Comparison of ENCODE assay signal across 12 mouse cellular contexts in genomic region chr7:84115385-84115784, GRCm38 (mm10). TPM values are rescaled to one million over a fixed set of nuclear protein-coding genes. Genes with fewer than 3 reads are reported as not detected.
DNase-seq lines count a peak whose midpoint lies in the region; ATAC-seq and TF ChIP-seq lines count a peak whose summit lies in the region.
"Had no signal": no experiment of that assay in that cellular context is flagged by ENCODE, and none has a peak within 500 bp of the region (broad histone marks: within the 10 kb centered on the region; RNA-seq: fewer than 3 reads in every experiment).

No protein-coding gene starts in this region.

- no peak overlapping the region for H3K4me3 ChIP-seq in intestine, postnatal 0 days (ENCODE audit: low read depth, low read length)
- no peak overlapping the region for H3K4me3 ChIP-seq in intestine, embryonic 16.5 days (ENCODE audit: low read length)
- H3K4me3 ChIP-seq in midbrain, embryonic 10.5 days, result no peak overlapping the region
- H3K4me3 ChIP-seq: hindbrain, embryonic 12.5 days; liver, embryonic 15.5 days; myocyte had no signal

- no peaks in the 10 kb centered on the region for H3K9me3 ChIP-seq in intestine, postnatal 0 days (ENCODE audit: control insufficient read depth)
- H3K9me3 ChIP-seq in intestine, embryonic 16.5 days (ENCODE audit: control insufficient read depth, low read length), result no peaks in the 10 kb centered on the region
- H3K9me3 ChIP-seq in midbrain, embryonic 10.5 days (replicated peaks), result no peaks in the 10 kb centered on the region
- H3K9me3 ChIP-seq: hindbrain, embryonic 12.5 days; liver, embryonic 15.5 days had no signal

- WGBS in intestine, postnatal 0 days, result 55% methylated on average over 2 of the region's 2 CpGs
- WGBS in intestine, embryonic 16.5 days, result 69% methylated on average over 2 of the region's 2 CpGs
- WGBS in midbrain, embryonic 10.5 days, result 79% methylated on average over 2 of the region's 2 CpGs

- peak; percentile 57 for DNase-seq in CD4-positive helper T cell, adult 2 months (ENCODE audit: low read depth, low spot score)
- peak; percentile 49 for DNase-seq in T-cell, adult 2 months (ENCODE audit: low spot score)
- peak; percentile 64 for DNase-seq in naive thymus-derived CD4-positive, alpha-beta T cell, adult 2 months (ENCODE audit: low read depth)
- DNase-seq in midbrain, embryonic 10.5 days (ENCODE audit: low spot score), result no peak
- DNase-seq in right cerebral cortex, postnatal 4 days, result no peak
- DNase-seq: gastrocnemius, postnatal 14 days had no signal

- peak; percentile 57 for TF ChIP-seq CTCF in intestine, postnatal 0 days (IDR thresholded peaks at IDR 0.05; ENCODE audit: low read depth)

- peaks cover 34% of the 10 kb centered on the region for H3K36me3 ChIP-seq in intestine, postnatal 0 days (ENCODE audit: control insufficient read depth, insufficient read depth)
- H3K36me3 ChIP-seq in intestine, embryonic 16.5 days (ENCODE audit: control insufficient read depth, insufficient read depth, low read length), result no peaks in the 10 kb centered on the region; the same call in 1 of the 2 replicates
- H3K36me3 ChIP-seq in midbrain, embryonic 10.5 days, result peaks cover 45% of the 10 kb centered on the region

- no peak for ATAC-seq in intestine, postnatal 0 days
- ATAC-seq in intestine, embryonic 16.5 days, result no peak
- ATAC-seq in erythroblast, adult 5-6 weeks (replicated peaks; ENCODE audit: low FRiP score, poor library complexity, severe bottlenecking), result no peak

- H3K4me1 ChIP-seq in intestine, postnatal 0 days (replicated peaks; ENCODE audit: control insufficient read depth, insufficient read depth, low read length), result peaks cover 18% of the 10 kb centered on the region
- H3K4me1 ChIP-seq in intestine, embryonic 16.5 days (ENCODE audit: control insufficient read depth, insufficient read depth, low read length), result peaks cover 45% of the 10 kb centered on the region
- peaks cover 17% of the 10 kb centered on the region for H3K4me1 ChIP-seq in midbrain, embryonic 10.5 days

- H3K27ac ChIP-seq in intestine, postnatal 0 days (ENCODE audit: low read depth, low read length), result no peak overlapping the region
- H3K27ac ChIP-seq in intestine, embryonic 16.5 days (ENCODE audit: low read length), result no peak overlapping the region
- no peak overlapping the region for H3K27ac ChIP-seq in midbrain, embryonic 10.5 days (replicated peaks)
- H3K27ac ChIP-seq: hindbrain, embryonic 12.5 days; liver, embryonic 15.5 days had no signal

- no peaks in the 10 kb centered on the region for H3K27me3 ChIP-seq in intestine, postnatal 0 days (replicated peaks; ENCODE audit: control insufficient read depth, insufficient read depth, low read length)
- H3K27me3 ChIP-seq in intestine, embryonic 16.5 days (replicated peaks; ENCODE audit: control insufficient read depth, insufficient read depth, low read length), result no peaks in the 10 kb centered on the region
- H3K27me3 ChIP-seq in midbrain, embryonic 10.5 days (ENCODE audit: low read depth, poor library complexity, severe bottlenecking), result no peaks in the 10 kb centered on the region
- H3K27me3 ChIP-seq: hindbrain, embryonic 12.5 days; liver, embryonic 15.5 days had no signal

- no peak overlapping the region for H3K9ac ChIP-seq in intestine, postnatal 0 days (ENCODE audit: low read depth, low read length)
- H3K9ac ChIP-seq in intestine, embryonic 16.5 days (ENCODE audit: low read depth, low read length), result no peak overlapping the region
- H3K9ac ChIP-seq: hindbrain, embryonic 12.5 days; liver, embryonic 15.5 days had no signal

- no peak overlapping the region for H3K4me2 ChIP-seq in intestine, postnatal 0 days (replicated peaks; ENCODE audit: low read depth)
- no peak overlapping the region for H3K4me2 ChIP-seq in intestine, embryonic 16.5 days (ENCODE audit: low read depth, low read length)
- H3K4me2 ChIP-seq: hindbrain, embryonic 12.5 days; liver, embryonic 15.5 days had no signal

RNA-seq across cellular contexts. Expression of gene Cemip, which starts 29.1 kb away (rescaled TPM):
- 0.48 and 0.53 TPM in 2 replicates for polyA plus RNA-seq in intestine, postnatal 0 days (2015; fragmentation: Nextera tagmentation; extraction: Ambion mirVana)
- polyA plus RNA-seq in intestine, embryonic 16.5 days (2015; fragmentation: Nextera tagmentation; extraction: Ambion mirVana), result 0.28 and 0.40 TPM in 2 replicates
- total RNA-seq in erythroblast, adult 5-6 weeks (2015; ENCODE audit: low replicate concordance), result 0.42 TPM in 1 of 2 replicates, not detected in the other
- not detected in 2 replicates for total RNA-seq in erythroblast, adult 5-6 weeks (2017; ENCODE audit: low replicate concordance)
- polyA plus RNA-seq in midbrain, embryonic 10.5 days (2016; fragmentation: Nextera tagmentation; extraction: Ambion mirVana), result 0.12 and 0.68 TPM in 2 replicates

RNA-seq across cellular contexts. Expression of gene Abhd17c, which starts 36.3 kb away (rescaled TPM):
- 203 and 216 TPM in 2 replicates for polyA plus RNA-seq in intestine, postnatal 0 days (2015; fragmentation: Nextera tagmentation; extraction: Ambion mirVana)
- 12.5 and 15.1 TPM in 2 replicates for polyA plus RNA-seq in intestine, embryonic 16.5 days (2015; fragmentation: Nextera tagmentation; extraction: Ambion mirVana)
- 11.5 and 12.7 TPM in 2 replicates for total RNA-seq in erythroblast, adult 5-6 weeks (2015; ENCODE audit: low replicate concordance)
- total RNA-seq in erythroblast, adult 5-6 weeks (2017; ENCODE audit: low replicate concordance), result 4.3 and 6.8 TPM in 2 replicates
- polyA plus RNA-seq in midbrain, embryonic 10.5 days (2016; fragmentation: Nextera tagmentation; extraction: Ambion mirVana), result 11.9 and 17.2 TPM in 2 replicates

Comparison
In these comparisons a context has a peak if more than half of its experiments do, and no peak if none do; other contexts are left out.
1. RNA of gene Abhd17c, which starts 36.3 kb away (polyA plus RNA-seq): 203 to 216 TPM in intestine, postnatal 0 days; 12.5 to 15.1 TPM in intestine, embryonic 16.5 days and 11.9 to 17.2 TPM in midbrain, embryonic 10.5 days; every median in the first group is over 10 times any median in the second.
2. DNase-seq: peak in CD4-positive helper T cell, adult 2 months (single experiment), T-cell, adult 2 months (single experiment) and naive thymus-derived CD4-positive, alpha-beta T cell, adult 2 months (single experiment); none in midbrain, embryonic 10.5 days (single experiment) and right cerebral cortex, postnatal 4 days (single experiment).